Mouse (Mus musculus) cerebellum, adult 2 months (tissue): Measurements from ENCODE around the gene Igf1r.

ENCODE experiments used
- CTCF ChIP-seq: fragments of 200-500 bp; IDR thresholded peaks from 2 replicates; pipeline ENCODE4 v1.5.1; 2011; ENCODE audit warnings: low read depth, mild to moderate bottlenecking, control low read depth, low read length, moderate library complexity, borderline replicate concordance; ENCODE audit not compliant: insufficient read depth
- POLR2A ChIP-seq: fragments of 200-500 bp; IDR thresholded peaks from 2 replicates; pipeline ENCODE4 v1.6.1; 2011; ENCODE audit warnings: low read length, control low read depth, borderline replicate concordance; ENCODE audit not compliant: insufficient read depth

- TF ChIP-seq CTCF = no peak
- no peak for TF ChIP-seq POLR2A
Observed at GRCm38 (mm10) chr7:68119605-68120004, 167.0 kb downstream of the Igf1r start.
